Mouse (Mus musculus) small intestine, adult 2 months (tissue): ENCODE data around the gene Susd3. TPM values are rescaled to one million over a fixed set of nuclear protein-coding genes. Genes with fewer than 3 reads are reported as not detected.

ENCODE experiments used
- H3K27ac ChIP-seq: fragments of 200-500 bp; 2 replicates; pipeline ENCODE4 v1.5.1; 2012; ENCODE audit warnings: low read depth, low read length, control low read depth, inconsistent platforms; ENCODE audit not compliant: insufficient read depth
- H3K27me3 ChIP-seq: fragments of 200-500 bp; 2 replicates; pipeline ENCODE4 v1.6.1; 2012; ENCODE audit warnings: mild to moderate bottlenecking, moderate library complexity, low read length, inconsistent platforms; ENCODE audit not compliant: control insufficient read depth, insufficient read depth
- H3K36me3 ChIP-seq: fragments of 200-500 bp; 2 replicates; pipeline ENCODE4 v1.6.1; 2012; ENCODE audit warnings: mild to moderate bottlenecking, low read length, control low read depth, inconsistent platforms; ENCODE audit not compliant: control insufficient read depth, insufficient read depth
- H3K4me1 ChIP-seq: fragments of 200-500 bp; 2 replicates; pipeline ENCODE4 v1.6.1; 2012; ENCODE audit warnings: low read length, inconsistent platforms, mixed read lengths; ENCODE audit not compliant: control insufficient read depth, insufficient read depth, insufficient read length
- H3K4me3 ChIP-seq: fragments of 200-500 bp; 2 replicates; pipeline ENCODE4 v1.5.1; 2012; ENCODE audit warnings: low read depth, mild to moderate bottlenecking, control low read depth, inconsistent platforms, low read length, moderate library complexity
- CTCF ChIP-seq: fragments of 200-500 bp; IDR thresholded peaks from 2 replicates; pipeline ENCODE4 v1.5.1; 2012; ENCODE audit warnings: low read depth, mild to moderate bottlenecking, control low read depth, inconsistent platforms, low read length, moderate library complexity, mixed read lengths; ENCODE audit not compliant: insufficient replicate concordance, insufficient read length; ENCODE audit errors: extremely low read depth
- POLR2A ChIP-seq: fragments of 200-500 bp; IDR thresholded peaks from 2 replicates; pipeline ENCODE4 v1.6.1; 2012; ENCODE audit warnings: low read depth, mild to moderate bottlenecking, control low read depth, inconsistent platforms, low read length, moderate library complexity
- WGBS: fragments of 180-500 bp; shearing (Covaris S2); methylation state at CpG from one replicate; pipeline ENCODE4 v1.1.7; 2018; 5-methylcytosine and 5-hydroxymethylcytosine counted together
- polyA plus RNA-seq: library from polyadenylated mRNA; depleted of rRNA; stranded (reverse); fragments of >200 nt; gene quantifications from 2 replicates; pipeline ENCODE4 v1.2.3, GENCODE M21; 2012; rRNA removed

Susd3 gene
- polyA plus RNA-seq, 1 experiment, result 5.1 TPM

DNA sequence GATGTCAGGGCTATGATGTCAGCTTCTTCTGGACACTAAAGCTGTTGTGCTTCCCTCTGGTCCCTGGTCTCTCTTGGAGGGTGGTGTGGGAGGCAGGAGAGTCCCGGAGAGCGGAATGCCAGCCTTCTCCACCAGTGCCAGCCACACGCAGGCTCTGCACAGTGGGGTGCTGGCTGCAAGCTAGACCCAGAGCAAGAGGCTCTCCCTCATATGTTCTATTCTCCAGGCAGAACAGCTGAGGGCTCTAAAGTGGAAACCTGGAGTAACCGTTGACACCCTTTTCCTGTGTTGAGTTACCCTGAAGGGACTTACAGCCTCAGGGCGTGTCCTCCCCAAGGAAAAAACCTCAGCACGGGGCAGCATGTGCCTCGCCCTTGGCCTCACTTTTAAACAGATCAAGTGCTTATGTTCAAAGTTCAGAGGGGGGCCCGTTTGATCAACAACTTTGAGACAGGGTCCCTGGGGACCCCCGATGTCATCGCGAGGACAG is 61.7 kb downstream of the Susd3 start:
- 14% methylated on average over 11 of the region's 11 CpGs for WGBS
- peaks cover 24% of the 10 kb centered on the region for H3K4me1 ChIP-seq
- H3K27me3 ChIP-seq, result no peaks in the 10 kb centered on the region
- H3K36me3 ChIP-seq, result no peaks in the 10 kb centered on the region
- TF ChIP-seq CTCF (no peak), POLR2A (no peak)
- H3K27ac ChIP-seq, result peak overlapping the region; percentile 45
- peak overlapping the region; percentile 20 for H3K4me3 ChIP-seq

DNA sequence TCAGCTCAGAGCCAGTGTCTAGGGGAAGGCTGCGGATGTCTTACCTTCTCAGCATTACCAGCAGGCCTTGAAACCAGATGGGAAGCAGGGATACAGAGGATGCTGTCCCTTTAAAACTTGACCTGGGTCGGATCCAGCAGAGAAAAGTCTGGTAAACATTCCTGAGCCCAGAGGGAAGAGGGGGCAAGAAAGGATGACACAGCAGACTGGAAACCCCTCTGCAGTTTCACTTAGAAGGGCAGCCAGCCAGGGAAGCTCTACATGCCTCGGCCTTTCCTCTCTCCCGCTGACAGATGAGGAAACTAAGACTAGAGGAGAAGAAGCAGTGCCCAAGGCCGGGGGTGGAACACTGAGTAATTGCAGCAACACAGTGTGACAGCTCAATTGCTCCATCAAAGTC is 64.9 kb downstream of the Susd3 start:
- Histone ChIP-seq H3K4me1 (peaks cover 21% of the 10 kb centered on the region), H3K4me3 (no peak overlapping the region), H3K27ac (peak overlapping the region; percentile 5; the same call in 1 of the 2 replicates), H3K27me3 (no peaks in the 10 kb centered on the region), H3K36me3 (no peaks in the 10 kb centered on the region)
- TF ChIP-seq CTCF, result no peak
- TF ChIP-seq POLR2A, result no peak
- 59% methylated on average over 5 of the region's 5 CpGs for WGBS

DNA sequence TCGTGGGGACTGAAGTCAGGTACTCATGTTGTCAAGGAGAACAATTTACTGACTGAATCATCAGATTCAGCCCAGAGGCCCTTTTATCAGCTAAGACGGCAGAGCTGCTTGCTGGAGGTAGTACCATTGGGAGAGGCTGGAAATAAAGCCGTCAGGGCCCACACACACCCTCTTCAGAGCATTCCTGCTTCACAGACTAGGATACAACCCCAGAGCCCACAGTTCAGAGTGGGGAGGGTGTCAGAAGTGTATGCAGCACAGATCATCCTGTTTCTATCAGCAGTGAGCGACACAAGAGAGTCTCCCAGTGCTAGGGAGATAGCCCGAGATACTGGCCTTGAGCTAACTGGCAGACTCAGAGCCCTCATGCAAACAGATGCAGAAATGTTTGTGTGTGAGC is 65.3 kb downstream of the Susd3 start:
- Histone ChIP-seq H3K4me3 (no peak overlapping the region), H3K4me1 (peaks cover 20% of the 10 kb centered on the region), H3K27ac (peak overlapping the region; percentile 5; the same call in 1 of the 2 replicates), H3K27me3 (no peaks in the 10 kb centered on the region), H3K36me3 (no peaks in the 10 kb centered on the region)
- WGBS, result 80% methylated on average over 5 of the region's 5 CpGs
- no peak for TF ChIP-seq CTCF
- TF ChIP-seq POLR2A, result no peak

DNA sequence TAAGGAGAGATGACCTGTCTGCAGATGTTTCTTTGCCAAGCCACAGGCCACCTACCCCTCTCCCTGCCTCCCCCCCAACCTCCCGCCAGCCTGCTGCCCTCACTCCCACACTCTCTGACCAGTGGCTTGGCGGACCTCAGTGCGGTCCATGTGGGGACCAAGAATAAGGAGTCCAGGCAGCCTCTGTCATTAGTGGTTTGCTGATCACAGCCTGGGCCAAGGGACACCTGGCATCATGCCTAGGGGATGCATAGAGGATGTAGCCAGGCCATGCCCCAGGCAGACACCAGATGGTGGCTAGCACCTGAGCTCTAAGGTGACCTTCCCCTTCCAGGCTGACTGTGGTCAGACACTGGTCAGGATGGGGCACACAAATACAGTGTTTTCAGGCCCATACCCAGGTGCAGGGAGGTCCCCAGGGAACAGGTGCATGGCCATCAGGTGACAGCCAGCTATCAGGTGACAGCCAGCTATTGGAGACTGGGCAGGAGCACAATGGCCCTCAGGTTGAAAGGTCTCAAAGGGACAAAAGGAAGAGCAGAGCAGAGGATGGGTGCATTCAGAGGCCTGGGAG is 67.0 kb downstream of the Susd3 start:
- Histone ChIP-seq H3K27ac (no peak overlapping the region), H3K4me3 (no peak overlapping the region), H3K27me3 (no peaks in the 10 kb centered on the region), H3K4me1 (peaks cover 11% of the 10 kb centered on the region), H3K36me3 (no peaks in the 10 kb centered on the region)
- 92% methylated on average over 3 of the region's 3 CpGs for WGBS
- no peak for TF ChIP-seq CTCF
- TF ChIP-seq POLR2A, result no peak

DNA sequence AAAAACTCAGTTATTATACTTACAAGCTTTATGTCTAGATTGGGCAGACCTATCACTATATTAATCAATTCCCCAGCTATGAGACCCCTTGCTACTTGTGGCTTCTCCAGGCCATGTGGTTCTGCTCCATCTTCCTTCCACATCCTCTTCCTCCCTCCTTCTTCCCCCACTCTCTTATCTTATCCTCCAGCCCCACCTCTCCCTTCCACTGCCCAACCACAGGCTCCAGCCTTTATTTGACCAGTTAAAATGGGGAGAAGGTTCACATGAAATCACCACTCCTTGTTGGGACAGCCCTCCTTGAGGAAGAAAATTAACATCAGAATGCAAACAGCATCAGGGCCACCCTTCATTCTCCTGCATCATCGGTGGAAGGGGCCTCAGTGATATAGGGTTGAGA is 67.8 kb downstream of the Susd3 start:
- H3K36me3 ChIP-seq, result no peaks in the 10 kb centered on the region

More for the DNA sequence above, 67.8 kb downstream of the Susd3 start:
- H3K27me3 ChIP-seq, result no peaks in the 10 kb centered on the region
- H3K4me1 ChIP-seq, result peaks cover 8% of the 10 kb centered on the region
- TF ChIP-seq CTCF, result no peak
- TF ChIP-seq POLR2A, result no peak
- 41% methylated on average over 1 of the region's 1 CpGs for WGBS
- no peak overlapping the region for H3K4me3 ChIP-seq
- no peak overlapping the region for H3K27ac ChIP-seq

Other genes starting within 250 kb of the Susd3 start
- 18.4 and 19.5 TPM in 2 replicates for gene Wnk2, start 100.7 kb downstream of the Susd3 start, polyA plus RNA-seq
- 53.6 and 84.7 TPM in 2 replicates for gene Ninj1, start 61.2 kb downstream of the Susd3 start, polyA plus RNA-seq
- gene Card19, start 32.7 kb downstream of the Susd3 start, polyA plus RNA-seq, result 107 and 237 TPM in 2 replicates
- gene Fgd3, start 71.6 kb upstream of the Susd3 start, polyA plus RNA-seq, result 1.4 and 2.2 TPM in 2 replicates
- 7.9 and 10.0 TPM in 2 replicates for gene Bicd2, start 92.9 kb upstream of the Susd3 start, polyA plus RNA-seq
- 2.6 TPM in 2 replicates for gene Ippk, start 172.5 kb upstream of the Susd3 start, polyA plus RNA-seq
- gene Tes3-ps, start 244.6 kb upstream of the Susd3 start, polyA plus RNA-seq, result not detected in 2 replicates